Mouse (Mus musculus) heart, postnatal 0 days (tissue): ENCODE measurements around the gene Wasf2. TPM values are rescaled to one million over a fixed set of nuclear protein-coding genes. Genes with fewer than 3 reads are reported as not detected.

Source experiments
- ATAC-seq: fragments of 200-750 bp; cut with Nextera tagmentation; 2 replicates; pipeline ENCODE4 v1.8.0; 2017; ENCODE audit warnings: low read depth, moderate number of reproducible peaks, moderate library complexity; ENCODE audit not compliant: insufficient read depth
- DNase-seq: peaks from one replicate; pipeline ENCODE4 v3.0.0-alpha.2; 2016; ENCODE audit warnings: low spot score
- H3K27ac ChIP-seq: fragments of 300-500 bp; sonication (generic); 2 replicates; pipeline ENCODE4 v1.5.1; 2014; ENCODE audit warnings: low read depth, mild to moderate bottlenecking
- H3K27me3 ChIP-seq: fragments of 300-500 bp; sonication (generic); 2 replicates; pipeline ENCODE4 v1.6.1; 2014; ENCODE audit warnings: low read length, mixed read lengths; ENCODE audit not compliant: control insufficient read depth, insufficient read depth
- H3K36me3 ChIP-seq: fragments of 300-500 bp; sonication (generic); replicated peaks from 2 replicates; pipeline ENCODE4 v1.6.1; 2014; ENCODE audit warnings: low read length, mixed read lengths; ENCODE audit not compliant: control insufficient read depth, insufficient read depth
- H3K4me1 ChIP-seq: fragments of 300-500 bp; sonication (generic); 2 replicates; pipeline ENCODE4 v1.6.1; 2014; ENCODE audit warnings: antibody characterized with exemption; ENCODE audit not compliant: control insufficient read depth, insufficient read depth
- H3K4me2 ChIP-seq: fragments of 300-500 bp; sonication (generic); 2 replicates; pipeline ENCODE4 v1.6.1; 2014; ENCODE audit warnings: low read depth, mild to moderate bottlenecking, low read length, moderate library complexity
- H3K4me3 ChIP-seq: fragments of 300-500 bp; sonication (generic); 2 replicates; pipeline ENCODE4 v1.5.1; 2014; ENCODE audit warnings: low read depth, low read length
- H3K9ac ChIP-seq: fragments of 300-500 bp; sonication (generic); replicated peaks from 2 replicates; pipeline ENCODE4 v1.6.1; 2014; ENCODE audit warnings: low read depth, low read length, mixed read lengths
- H3K9me3 ChIP-seq: fragments of 300-500 bp; sonication (generic); replicated peaks from 2 replicates; pipeline ENCODE4 v1.6.1; 2016; ENCODE audit warnings: low read length; ENCODE audit not compliant: control insufficient read depth
- CTCF ChIP-seq: IDR thresholded peaks from 2 replicates; pipeline ENCODE4 v1.5.1; 2016; ENCODE audit warnings: antibody characterized with exemption, control low read depth, low read depth
- EP300 ChIP-seq: IDR thresholded peaks from 2 replicates; pipeline ENCODE4 v1.6.1; 2016; ENCODE audit warnings: antibody characterized with exemption, low read depth
- WGBS: fragments of 180-500 bp; shearing (Covaris S2); extraction: QIAGEN DNeasy Blood & Tissue Kit; methylation state at CpG from one replicate; pipeline ENCODE4 v1.1.7; 2014; 5-methylcytosine and 5-hydroxymethylcytosine counted together
- polyA plus RNA-seq: library from polyadenylated mRNA; unstranded; fragments of >200 nt; fragmentation: Nextera tagmentation; extraction: Ambion mirVana; gene quantifications from 2 replicates; pipeline ENCODE4 v1.2.1, GENCODE M21; 2015
- total RNA-seq: library from RNA; depleted of rRNA; stranded (reverse); fragments of >200 nt; gene quantifications from 2 replicates; pipeline ENCODE4 v1.2.3, GENCODE M21; 2014; ENCODE audit warnings: low replicate concordance

Wasf2 gene
- total and polyA plus RNA-seq, 2 experiments from 2014 or later, result 54.5 to 62.4 TPM

DNA sequence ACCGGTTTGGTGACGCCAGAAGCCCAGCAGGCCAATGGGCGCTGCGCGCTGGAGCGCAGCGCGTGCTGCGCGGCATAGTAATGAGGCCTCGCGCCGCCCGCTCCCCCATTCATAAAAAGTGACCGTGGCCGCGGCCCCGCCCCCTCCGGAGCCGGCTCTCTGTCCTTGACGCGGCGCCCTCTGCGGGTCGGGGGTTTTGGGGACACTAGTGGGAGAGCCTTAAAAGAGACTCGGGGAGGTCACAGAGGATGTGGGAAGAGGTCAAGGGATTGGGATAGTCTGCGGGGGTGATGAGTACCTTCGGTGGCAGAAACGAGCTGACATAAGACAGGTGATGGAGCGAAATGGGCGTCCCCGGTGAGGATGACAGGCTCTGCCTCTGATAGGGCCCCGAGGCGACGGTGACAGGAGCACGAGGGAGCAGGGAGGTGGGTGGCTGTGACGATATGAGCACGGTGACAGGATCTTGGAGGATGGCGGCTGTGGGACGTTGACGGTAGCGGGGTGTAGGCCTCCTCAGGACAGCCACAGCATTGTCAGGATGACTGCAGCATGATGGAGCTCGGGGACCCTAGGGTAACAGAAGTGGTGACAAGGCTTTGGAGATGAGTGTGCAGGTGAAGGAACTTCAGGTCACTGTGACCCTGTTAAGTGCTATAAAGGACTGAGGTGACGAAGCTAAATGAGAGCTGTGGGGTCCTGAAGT lies 82.4 kb downstream of the Wasf2 start:
- H3K9me3 ChIP-seq, result no peaks in the 10 kb centered on the region
- H3K9ac ChIP-seq, result peak overlapping the region; percentile 18; the same call in 1 of the 2 replicates
- peak overlapping the region; percentile 61 for H3K4me3 ChIP-seq
- TF ChIP-seq CTCF (peak; percentile 3; the same call in 1 of the 2 replicates), EP300 (no peak)
- peak; percentile 83 for ATAC-seq
- H3K27me3 ChIP-seq, result peaks cover 27% of the 10 kb centered on the region
- H3K4me2 ChIP-seq, result peak overlapping the region; percentile 97
- H3K4me1 ChIP-seq, result peaks cover 8% of the 10 kb centered on the region; the same call in 1 of the 2 replicates
- 3% methylated on average over 40 of the region's 44 CpGs for WGBS
- H3K27ac ChIP-seq, result no peak overlapping the region
- peak; percentile 78 for DNase-seq
- H3K36me3 ChIP-seq, result no peaks in the 10 kb centered on the region

GRCm38 (mm10) chr4:133213268-133213590 lies 82.9 kb downstream of the Wasf2 start:
- Histone ChIP-seq H3K27ac (no peak overlapping the region), H3K9me3 (no peaks in the 10 kb centered on the region), H3K4me3 (no peak overlapping the region; the same call in 1 of the 2 replicates), H3K9ac (no peak overlapping the region), H3K4me1 (peaks cover 8% of the 10 kb centered on the region; the same call in 1 of the 2 replicates), H3K36me3 (no peaks in the 10 kb centered on the region), H3K27me3 (peaks cover 29% of the 10 kb centered on the region), H3K4me2 (peak overlapping the region; percentile 97; the same call in 1 of the 2 replicates)
- ATAC-seq, result 0 out of 2 replicates have a peak, but pooled peaks have one; percentile 19
- no peak for DNase-seq
- 8% methylated on average over 8 of the region's 9 CpGs for WGBS
- TF ChIP-seq CTCF (no peak), EP300 (no peak)

DNA sequence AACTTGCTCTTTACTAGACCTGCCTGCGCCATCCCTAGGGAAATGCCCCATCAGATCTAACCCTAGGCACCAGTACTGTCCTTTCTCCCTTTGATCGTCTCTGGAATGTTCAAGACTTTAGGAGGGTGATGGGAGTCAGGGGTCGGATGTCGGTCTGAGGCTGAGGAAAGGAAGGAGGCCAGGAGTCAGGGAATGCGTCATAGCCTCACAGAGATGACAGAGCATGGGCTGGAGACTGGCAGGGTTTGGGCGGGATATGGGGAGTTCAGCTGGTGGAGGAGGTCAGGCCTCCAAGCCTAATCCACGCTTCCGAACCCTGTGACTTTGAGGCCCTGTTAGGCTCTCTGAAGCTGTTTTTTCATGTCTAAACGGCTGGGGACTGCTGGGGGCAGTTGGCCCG lies 83.4 kb downstream of the Wasf2 start:
- Histone ChIP-seq H3K4me2 (no peak overlapping the region), H3K36me3 (no peaks in the 10 kb centered on the region), H3K4me3 (no peak overlapping the region), H3K9me3 (no peaks in the 10 kb centered on the region), H3K9ac (no peak overlapping the region), H3K27me3 (peaks cover 32% of the 10 kb centered on the region), H3K4me1 (peaks cover 8% of the 10 kb centered on the region; the same call in 1 of the 2 replicates), H3K27ac (no peak overlapping the region)
- TF ChIP-seq EP300 (no peak), CTCF (no peak)
- WGBS, result 21% methylated on average over 10 of the region's 10 CpGs
- DNase-seq (no peak), ATAC-seq (no peak)

DNA sequence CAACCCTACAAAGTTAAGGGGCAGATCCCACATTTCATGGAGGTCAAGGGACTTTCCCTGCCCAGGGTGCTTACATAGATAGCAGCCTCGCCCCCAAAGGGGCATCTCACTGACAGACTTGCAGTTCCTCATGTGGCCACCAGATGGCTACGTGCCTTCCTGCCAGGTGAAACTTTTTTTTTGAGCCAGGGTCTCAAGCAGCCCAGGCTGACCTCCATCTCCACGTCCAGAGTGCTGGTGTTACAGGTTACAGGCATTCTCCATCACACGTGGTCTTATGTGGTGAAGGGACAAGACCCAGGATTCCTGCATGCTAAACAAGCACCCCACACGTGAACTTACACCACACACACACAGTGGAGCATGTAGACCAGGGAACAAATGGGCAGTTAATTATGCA lies 87.3 kb downstream of the Wasf2 start:
- Histone ChIP-seq H3K4me1 (peaks cover 8% of the 10 kb centered on the region; the same call in 1 of the 2 replicates), H3K27ac (no peak overlapping the region), H3K4me3 (no peak overlapping the region), H3K9me3 (no peaks in the 10 kb centered on the region), H3K27me3 (peaks cover 38% of the 10 kb centered on the region), H3K4me2 (no peak overlapping the region), H3K9ac (no peak overlapping the region), H3K36me3 (no peaks in the 10 kb centered on the region)
- TF ChIP-seq CTCF (peak; percentile 80), EP300 (no peak)
- 5% methylated on average over 5 of the region's 5 CpGs for WGBS
- DNase-seq, result peak; percentile 39
- no peak for ATAC-seq

DNA sequence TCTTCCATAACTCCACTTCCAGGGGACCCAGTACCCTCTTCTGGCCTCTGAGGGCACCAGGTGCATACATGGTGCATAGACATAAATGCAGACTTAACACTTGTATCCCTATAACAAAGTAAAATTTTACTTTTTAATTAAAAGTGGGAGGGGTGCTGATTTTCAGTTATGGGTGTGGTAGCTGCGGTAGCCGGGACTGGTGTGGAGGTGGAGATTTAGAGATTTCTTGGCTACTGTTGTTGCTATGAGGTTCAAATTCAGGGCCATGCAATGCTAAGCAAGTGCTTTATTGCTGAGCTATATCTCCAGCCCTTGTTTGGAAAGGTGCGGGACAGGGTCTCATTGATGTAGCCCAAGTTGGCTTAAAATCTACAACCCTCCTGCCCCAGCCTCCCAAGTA lies 88.4 kb downstream of the Wasf2 start:
- Histone ChIP-seq H3K4me1 (no peaks in the 10 kb centered on the region; the same call in 1 of the 2 replicates), H3K36me3 (no peaks in the 10 kb centered on the region), H3K4me3 (no peak overlapping the region), H3K9ac (no peak overlapping the region), H3K27ac (no peak overlapping the region), H3K27me3 (peaks cover 28% of the 10 kb centered on the region), H3K9me3 (no peaks in the 10 kb centered on the region), H3K4me2 (no peak overlapping the region)
- no peak for TF ChIP-seq EP300
- TF ChIP-seq CTCF, result no peak
- ATAC-seq, result no peak
- 83% methylated on average over 3 of the region's 3 CpGs for WGBS
- no peak for DNase-seq

DNA sequence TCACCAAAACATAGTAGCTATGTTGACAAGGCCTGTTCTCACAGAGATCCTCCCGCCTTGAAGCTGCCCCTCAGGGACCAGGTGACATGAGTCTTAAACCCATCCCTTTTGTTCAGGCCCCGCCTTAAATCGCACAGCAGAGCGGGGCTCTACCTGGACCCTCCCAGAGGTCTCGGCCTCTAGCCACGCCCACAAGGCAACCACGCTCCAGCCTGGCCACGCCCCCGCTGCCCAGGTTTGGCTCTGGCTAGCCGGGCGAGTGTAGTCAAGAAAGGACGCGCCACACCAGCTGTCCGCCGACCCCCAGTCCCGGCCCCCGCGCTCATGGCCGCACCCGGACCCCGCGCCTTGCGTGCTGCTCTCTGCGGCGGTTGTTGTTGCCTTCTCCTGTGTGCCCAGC lies 90.4 kb downstream of the Wasf2 start:
- H3K4me2 ChIP-seq, result peak overlapping the region; percentile 47
- no peaks in the 10 kb centered on the region for H3K9me3 ChIP-seq
- H3K36me3 ChIP-seq, result no peaks in the 10 kb centered on the region
- no peaks in the 10 kb centered on the region; the same call in 1 of the 2 replicates for H3K4me1 ChIP-seq
- DNase-seq (no peak), ATAC-seq (peak; percentile 18; the same call in 1 of the 2 replicates)
- H3K9ac ChIP-seq, result no peak overlapping the region
- H3K4me3 ChIP-seq, result peak overlapping the region; percentile 19; the same call in 1 of the 2 replicates
- 5% methylated on average over 25 of the region's 25 CpGs for WGBS
- peaks cover 20% of the 10 kb centered on the region for H3K27me3 ChIP-seq
- TF ChIP-seq EP300 (no peak), CTCF (no peak)
- H3K27ac ChIP-seq, result no peak overlapping the region
